Mouse (Mus musculus) hindbrain, embryonic 10.5 days (tissue): ENCODE data around the gene Rccd1. TPM values are rescaled to one million over a fixed set of nuclear protein-coding genes. Genes with fewer than 3 reads are reported as not detected.

Source experiments
- DNase-seq: peaks from one replicate; pipeline ENCODE4 v3.0.0-alpha.2; 2017; ENCODE audit warnings: low spot score
- H3K27ac ChIP-seq: fragments of 300-500 bp; sonication (generic); 2 replicates; pipeline ENCODE4 v1.5.1; 2016; ENCODE audit warnings: mild to moderate bottlenecking, moderate library complexity
- H3K27me3 ChIP-seq: fragments of 300-500 bp; sonication (generic); 2 replicates; pipeline ENCODE4 v1.6.1; 2016; ENCODE audit warnings: mild to moderate bottlenecking; ENCODE audit not compliant: poor library complexity, insufficient read depth, severe bottlenecking
- H3K36me3 ChIP-seq: fragments of 300-500 bp; sonication (generic); 2 replicates; pipeline ENCODE4 v1.6.1; 2016; ENCODE audit warnings: mild to moderate bottlenecking, moderate library complexity
- H3K4me1 ChIP-seq: fragments of 300-500 bp; sonication (generic); replicated peaks from 2 replicates; pipeline ENCODE4 v1.6.1; 2016; ENCODE audit warnings: mild to moderate bottlenecking
- H3K4me3 ChIP-seq: fragments of 300-500 bp; sonication (generic); 2 replicates; pipeline ENCODE4 v1.5.1; 2016; ENCODE audit warnings: mild to moderate bottlenecking, moderate library complexity
- H3K9me3 ChIP-seq: fragments of 300-500 bp; sonication (generic); 2 replicates; pipeline ENCODE4 v1.6.1; 2016; ENCODE audit warnings: mild to moderate bottlenecking, moderate library complexity
- WGBS: fragments of 180-500 bp; shearing (Covaris S2); methylation state at CpG from one replicate; pipeline ENCODE4 v1.1.7; 2016; 5-methylcytosine and 5-hydroxymethylcytosine counted together
- polyA plus RNA-seq: library from polyadenylated mRNA; unstranded; fragments of >200 nt; fragmentation: Nextera tagmentation; extraction: Ambion mirVana; gene quantifications from 2 replicates; pipeline ENCODE4 v1.2.1, GENCODE M21; 2016

Gene Rccd1
- polyA plus RNA-seq, 1 experiment from 2014 or later = 12.2 TPM

DNA sequence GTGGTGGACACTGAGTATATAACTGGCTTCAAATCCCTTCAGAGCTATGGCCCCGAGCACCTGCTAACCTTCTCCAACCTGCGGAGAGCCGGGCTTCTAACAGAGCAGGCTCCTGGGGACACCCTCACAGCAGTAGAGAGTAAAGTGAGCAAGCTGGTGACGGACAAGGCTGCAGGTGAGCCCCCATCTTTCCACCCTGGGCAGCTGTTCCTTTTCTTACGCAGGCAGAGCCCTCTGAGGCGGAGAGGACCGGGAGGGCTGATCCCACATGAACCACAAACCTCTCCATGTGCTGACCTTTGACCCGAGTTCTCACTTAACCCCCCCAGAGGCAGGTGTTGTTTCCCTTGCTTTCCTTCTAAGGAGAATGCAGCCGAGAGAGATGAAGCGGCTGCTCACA, 36.5 kb downstream of the Rccd1 start:
- peaks cover 87% of the 10 kb centered on the region for H3K36me3 ChIP-seq
- no peak for DNase-seq
- no peaks in the 10 kb centered on the region for H3K27me3 ChIP-seq
- no peaks in the 10 kb centered on the region for H3K9me3 ChIP-seq
- H3K4me3 ChIP-seq = no peak overlapping the region
- H3K27ac ChIP-seq = no peak overlapping the region
- 87% methylated on average over 10 of the region's 10 CpGs for WGBS
- no peaks in the 10 kb centered on the region for H3K4me1 ChIP-seq

DNA sequence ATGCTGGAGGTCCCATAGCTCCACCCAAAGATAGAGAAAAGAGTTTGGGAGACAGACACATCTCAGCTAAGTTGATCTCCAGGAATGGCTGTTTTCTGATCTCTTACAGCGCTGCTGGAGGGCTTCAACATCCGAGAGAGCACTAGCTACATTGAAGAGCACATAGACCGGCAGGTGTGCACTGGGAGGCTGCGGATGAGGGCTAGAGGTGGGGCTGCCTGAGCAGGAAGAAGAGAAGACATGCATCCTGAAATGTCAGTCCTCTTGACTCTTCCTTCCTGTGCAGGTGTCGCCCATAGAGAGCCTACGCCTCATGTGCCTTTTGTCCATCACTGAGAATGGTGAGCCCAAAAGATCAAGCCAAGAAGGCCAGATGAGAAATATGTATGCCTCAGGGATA, 38.5 kb downstream of the Rccd1 start:
- no peak for DNase-seq

DNA sequence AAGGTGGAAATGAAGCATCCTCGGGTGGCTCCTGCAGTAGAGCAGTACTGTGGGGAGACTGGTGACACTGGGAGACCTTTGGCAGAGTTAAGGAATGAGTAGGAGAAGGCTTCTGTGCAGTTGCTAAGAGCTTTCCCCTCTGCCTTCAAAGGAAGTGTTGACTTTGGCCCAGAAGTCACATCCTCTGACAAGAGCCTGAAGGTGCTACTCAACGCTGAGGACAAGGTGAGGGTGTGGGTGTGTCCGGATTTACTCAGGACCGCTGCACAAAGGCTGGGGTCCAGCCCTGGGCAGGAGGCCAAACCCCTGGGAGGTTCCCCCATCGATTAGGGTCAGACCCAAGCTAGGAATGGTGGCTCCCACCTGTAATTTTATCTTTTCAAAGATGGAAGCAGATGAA, 39.9 kb downstream of the Rccd1 start:
- Histone ChIP-seq H3K27me3 (no peaks in the 10 kb centered on the region), H3K36me3 (peaks cover 88% of the 10 kb centered on the region), H3K27ac (no peak overlapping the region), H3K9me3 (no peaks in the 10 kb centered on the region), H3K4me3 (no peak overlapping the region), H3K4me1 (no peaks in the 10 kb centered on the region)
- no peak for DNase-seq
- 91% methylated on average over 5 of the region's 5 CpGs for WGBS

More for the DNA sequence above, 38.5 kb downstream of the Rccd1 start:
- H3K27me3 ChIP-seq = no peaks in the 10 kb centered on the region
- H3K27ac ChIP-seq = no peak overlapping the region
- no peak overlapping the region for H3K4me3 ChIP-seq
- peaks cover 88% of the 10 kb centered on the region for H3K36me3 ChIP-seq
- H3K4me1 ChIP-seq = no peaks in the 10 kb centered on the region
- H3K9me3 ChIP-seq = no peaks in the 10 kb centered on the region
- WGBS = 94% methylated on average over 6 of the region's 6 CpGs

DNA sequence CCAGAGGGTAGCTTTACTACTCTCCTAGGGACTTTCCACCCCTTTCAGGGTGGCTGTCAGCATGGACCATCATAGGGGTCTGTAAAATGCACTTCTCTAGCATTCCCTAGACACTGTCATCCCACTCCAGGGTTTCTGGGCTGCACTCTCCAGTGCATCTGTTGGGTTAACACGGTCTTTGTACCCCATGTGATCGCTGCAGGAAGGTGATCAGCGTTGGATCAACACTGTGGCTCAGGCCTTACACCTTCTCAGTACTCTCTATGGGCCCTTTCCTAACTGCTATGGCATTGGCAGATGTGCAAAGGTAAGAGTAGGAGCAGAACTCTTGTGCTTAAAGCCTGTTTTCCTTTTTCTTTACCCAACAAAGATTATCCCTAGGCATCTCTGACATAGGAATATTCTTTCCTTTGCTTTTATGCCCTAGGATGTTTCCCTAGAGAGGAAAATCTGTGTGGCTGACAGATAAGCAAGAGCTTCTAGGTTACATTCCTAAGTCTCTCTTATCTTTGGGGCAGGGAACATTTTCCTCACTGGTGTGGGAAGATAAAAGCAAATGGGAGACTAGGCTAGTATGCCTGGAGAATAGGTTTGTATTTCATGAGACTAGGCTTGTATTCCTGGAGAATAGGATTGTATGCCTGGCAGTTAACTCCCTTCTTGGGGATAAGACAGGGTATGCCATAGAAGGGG, 40.9 kb downstream of the Rccd1 start:
- no peaks in the 10 kb centered on the region for H3K4me1 ChIP-seq
- H3K27me3 ChIP-seq = no peaks in the 10 kb centered on the region
- H3K27ac ChIP-seq = no peak overlapping the region
- no peaks in the 10 kb centered on the region for H3K9me3 ChIP-seq
- peaks cover 90% of the 10 kb centered on the region for H3K36me3 ChIP-seq
- WGBS = 95% methylated on average over 3 of the region's 3 CpGs
- no peak for DNase-seq
- no peak overlapping the region for H3K4me3 ChIP-seq

DNA sequence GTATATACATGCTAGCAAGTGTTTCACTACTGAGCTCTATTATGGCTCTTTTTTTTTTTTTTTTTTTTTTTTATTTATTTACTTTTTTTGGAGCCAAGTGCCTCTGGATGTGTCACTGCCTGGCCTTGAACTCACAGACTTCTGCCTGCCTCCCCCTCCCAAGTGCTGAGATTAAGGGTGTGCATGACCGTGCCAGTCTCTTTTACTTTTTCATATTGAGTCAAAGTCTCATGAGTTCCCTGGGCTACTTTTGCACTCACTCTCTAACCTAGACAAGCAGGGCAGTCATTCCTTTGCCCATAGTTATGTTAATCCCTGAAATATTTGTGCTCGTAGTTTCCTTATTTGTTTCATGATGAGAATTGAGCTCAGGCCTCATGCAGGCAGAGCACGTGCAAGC, 42.6 kb downstream of the Rccd1 start:
- WGBS = 91% methylated on average over 3 of the region's 3 CpGs
- H3K9me3 ChIP-seq = no peaks in the 10 kb centered on the region
- DNase-seq = no peak
- no peak overlapping the region for H3K4me3 ChIP-seq
- no peak overlapping the region for H3K27ac ChIP-seq
- peaks cover 90% of the 10 kb centered on the region for H3K36me3 ChIP-seq
- H3K4me1 ChIP-seq = no peaks in the 10 kb centered on the region
- no peaks in the 10 kb centered on the region for H3K27me3 ChIP-seq

DNA sequence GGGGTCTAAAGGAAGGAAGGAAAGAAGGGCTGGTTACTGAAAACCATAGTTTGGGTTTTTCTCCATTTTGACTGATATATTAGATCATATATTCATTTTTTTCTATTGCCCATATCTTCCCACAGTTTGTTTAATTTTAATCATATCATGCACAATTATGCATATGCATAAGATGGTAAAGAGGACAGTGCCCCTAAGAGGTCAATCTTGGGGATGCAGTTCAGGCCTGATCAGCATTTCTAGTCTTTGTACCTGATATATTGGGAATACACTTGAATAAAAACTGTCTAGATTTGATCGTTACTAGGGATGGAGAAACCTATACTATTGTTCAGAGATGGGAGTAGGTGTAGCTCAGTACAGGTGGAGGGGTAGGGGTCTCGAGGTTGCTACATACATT, 43.3 kb downstream of the Rccd1 start:
- Histone ChIP-seq H3K36me3 (peaks cover 90% of the 10 kb centered on the region), H3K9me3 (no peaks in the 10 kb centered on the region), H3K27me3 (no peaks in the 10 kb centered on the region), H3K4me1 (no peaks in the 10 kb centered on the region), H3K4me3 (no peak overlapping the region), H3K27ac (no peak overlapping the region)
- DNase-seq = no peak
- WGBS = 87% methylated on average over 2 of the region's 2 CpGs

DNA sequence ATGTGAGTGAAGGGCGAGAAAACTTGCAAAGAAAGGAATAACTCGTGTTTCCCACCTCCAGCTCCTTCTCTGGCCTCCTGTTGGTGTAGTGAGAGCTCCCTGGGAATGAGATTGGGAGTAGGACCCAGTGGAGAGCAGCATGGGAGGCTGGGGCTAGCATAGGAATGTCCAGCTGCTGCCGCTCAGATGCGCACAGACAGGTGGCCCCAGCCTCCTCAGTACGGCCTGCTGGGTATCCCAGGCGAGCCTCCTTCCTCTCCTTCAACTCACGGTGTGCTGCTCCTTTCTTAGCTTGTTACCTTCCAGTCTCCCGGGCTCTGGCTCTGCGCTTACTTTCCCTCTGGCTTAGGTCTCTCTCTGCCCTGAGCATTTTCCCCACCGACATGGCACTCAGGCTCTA, 44.2 kb downstream of the Rccd1 start:
- 85% methylated on average over 10 of the region's 10 CpGs for WGBS
- no peak for DNase-seq
- H3K4me1 ChIP-seq = no peaks in the 10 kb centered on the region
- no peaks in the 10 kb centered on the region for H3K27me3 ChIP-seq
- peaks cover 3% of the 10 kb centered on the region for H3K9me3 ChIP-seq
- peaks cover 89% of the 10 kb centered on the region for H3K36me3 ChIP-seq
- H3K4me3 ChIP-seq = no peak overlapping the region
- no peak overlapping the region for H3K27ac ChIP-seq

DNA sequence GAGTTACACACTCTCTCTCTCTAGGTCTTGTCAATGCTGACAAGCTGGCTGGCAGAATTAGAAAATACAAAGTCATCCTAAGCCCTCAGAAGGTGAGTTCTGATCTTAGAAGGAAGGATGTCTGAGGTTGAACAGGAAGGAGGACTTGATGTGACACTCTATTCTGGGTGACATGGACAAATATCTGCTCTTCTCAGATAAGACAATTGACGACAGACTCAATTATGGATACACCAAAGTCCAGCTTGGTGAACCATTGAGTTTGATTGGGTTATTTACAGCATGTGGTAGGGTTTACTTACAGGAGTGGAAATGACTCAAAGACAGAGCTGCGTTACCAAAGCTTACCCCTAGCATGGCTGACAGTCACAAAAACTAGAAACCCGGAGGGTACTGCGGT, 47.9 kb downstream of the Rccd1 start:
- DNase-seq = no peak
- Histone ChIP-seq H3K4me1 (no peaks in the 10 kb centered on the region), H3K27me3 (no peaks in the 10 kb centered on the region), H3K36me3 (peaks cover 89% of the 10 kb centered on the region), H3K9me3 (peaks cover 21% of the 10 kb centered on the region), H3K4me3 (no peak overlapping the region), H3K27ac (no peak overlapping the region)
- 94% methylated on average over 4 of the region's 4 CpGs for WGBS

DNA sequence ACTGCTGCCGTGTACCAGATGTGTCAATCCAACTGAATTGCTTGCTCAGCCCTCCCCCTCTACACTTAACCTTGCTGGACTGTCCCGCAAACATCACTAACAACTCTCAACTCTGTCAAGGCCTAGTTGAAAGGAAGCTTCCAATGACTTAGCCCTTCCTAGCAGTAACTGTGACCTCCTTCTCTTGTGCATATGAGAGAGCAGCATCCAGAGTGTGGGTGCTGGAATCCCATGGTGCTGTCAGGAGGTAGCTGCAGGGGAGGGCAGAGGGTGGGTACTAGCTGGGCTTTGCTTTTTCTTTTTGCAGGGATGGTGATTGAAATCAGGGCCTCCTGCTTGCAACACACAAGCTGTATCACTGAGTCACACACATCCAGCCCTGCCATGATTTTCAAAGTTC, 50.8 kb downstream of the Rccd1 start:
- Histone ChIP-seq H3K9me3 (peaks cover 21% of the 10 kb centered on the region), H3K4me3 (no peak overlapping the region), H3K36me3 (peaks cover 66% of the 10 kb centered on the region), H3K27me3 (no peaks in the 10 kb centered on the region), H3K4me1 (peaks cover 19% of the 10 kb centered on the region), H3K27ac (no peak overlapping the region)
- WGBS = 88% methylated on average over 2 of the region's 2 CpGs
- no peak for DNase-seq

DNA sequence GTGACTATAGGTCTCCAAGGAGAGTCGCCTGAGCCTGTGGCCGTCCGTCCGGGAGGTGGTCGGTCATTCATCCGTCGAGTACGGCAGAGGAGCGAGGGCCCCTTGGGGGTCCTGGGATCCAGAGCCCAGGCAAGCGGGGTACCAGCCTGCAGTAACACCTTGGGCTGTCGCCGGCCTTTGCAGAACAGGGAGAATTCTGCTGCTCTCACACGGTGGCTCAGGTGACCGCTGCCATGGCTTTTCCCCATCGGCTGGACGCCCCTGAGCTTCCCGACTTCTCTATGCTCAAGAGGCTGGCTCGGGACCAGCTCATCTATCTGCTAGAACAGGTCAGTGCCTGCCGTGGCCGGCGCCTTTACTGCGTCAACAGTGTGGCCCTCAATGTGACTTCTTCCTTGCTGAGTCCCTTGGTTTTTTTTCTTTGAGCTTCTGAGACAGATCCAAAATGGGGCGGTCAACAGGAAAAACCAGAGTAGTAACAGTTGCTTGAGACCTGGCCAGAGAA, 54.5 kb downstream of the Rccd1 start:
- Histone ChIP-seq H3K4me1 (peaks cover 21% of the 10 kb centered on the region), H3K27ac (peak overlapping the region; percentile 86), H3K27me3 (no peaks in the 10 kb centered on the region), H3K4me3 (peak overlapping the region; percentile 87), H3K9me3 (peaks cover 15% of the 10 kb centered on the region), H3K36me3 (peaks cover 55% of the 10 kb centered on the region)
- 1% methylated on average over 23 of the region's 23 CpGs for WGBS
- no peak for DNase-seq

DNA sequence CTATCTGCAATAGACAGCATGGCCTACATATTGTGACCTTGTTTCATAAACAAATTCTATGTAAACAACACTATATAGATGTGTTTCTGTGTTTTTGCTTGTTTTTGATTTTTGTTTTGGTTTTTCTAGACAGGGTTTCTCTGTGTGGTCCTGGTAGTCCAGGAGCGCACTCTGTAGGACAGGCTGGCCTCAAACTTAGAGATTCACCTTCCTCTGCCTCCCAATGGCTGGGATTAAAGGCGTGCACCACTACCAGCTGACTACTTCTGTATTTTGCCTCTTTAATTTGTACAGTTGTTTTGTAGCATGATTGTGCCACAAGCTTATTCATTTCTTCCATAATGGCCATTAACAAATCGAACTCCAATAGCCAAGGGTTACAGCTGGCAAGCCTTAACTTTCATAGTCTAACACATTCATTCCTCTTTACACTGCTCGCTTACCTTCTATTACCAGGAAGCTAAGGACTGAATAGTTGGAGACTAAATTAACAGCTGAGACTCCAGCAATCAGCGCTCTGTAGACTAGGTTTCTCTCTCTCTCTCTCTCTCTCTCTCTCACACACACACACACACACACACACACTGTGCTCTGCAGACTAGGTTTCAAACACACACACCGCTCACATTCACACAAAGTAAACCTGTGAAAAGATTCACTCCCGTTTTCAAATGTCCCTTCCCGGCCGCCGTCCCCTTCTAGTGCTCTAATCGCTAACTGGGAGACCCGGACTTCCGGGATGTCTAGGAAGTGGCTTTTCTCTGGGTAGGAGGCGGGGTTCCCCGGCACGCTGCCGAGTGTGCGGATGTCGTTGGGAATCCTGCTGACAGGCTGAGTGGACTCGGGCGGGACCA, 55.1 kb downstream of the Rccd1 start, which contains the start of gene Vps33b:
TSS of gene Vps33b (plus strand) at position 753 of the 854 bp plus-strand sequence.
- WGBS = 4% methylated on average over 21 of the region's 21 CpGs
- Histone ChIP-seq H3K36me3 (peaks cover 55% of the 10 kb centered on the region), H3K27ac (peak within 1 kb of the TSS; percentile 86), H3K4me1 (peaks cover 21% of the 10 kb centered on the region), H3K9me3 (peaks cover 8% of the 10 kb centered on the region; the same call in 1 of the 2 replicates), H3K4me3 (peak within 1 kb of the TSS; percentile 87), H3K27me3 (no peaks in the 10 kb centered on the region)
- peak; percentile 92 for DNase-seq

DNA sequence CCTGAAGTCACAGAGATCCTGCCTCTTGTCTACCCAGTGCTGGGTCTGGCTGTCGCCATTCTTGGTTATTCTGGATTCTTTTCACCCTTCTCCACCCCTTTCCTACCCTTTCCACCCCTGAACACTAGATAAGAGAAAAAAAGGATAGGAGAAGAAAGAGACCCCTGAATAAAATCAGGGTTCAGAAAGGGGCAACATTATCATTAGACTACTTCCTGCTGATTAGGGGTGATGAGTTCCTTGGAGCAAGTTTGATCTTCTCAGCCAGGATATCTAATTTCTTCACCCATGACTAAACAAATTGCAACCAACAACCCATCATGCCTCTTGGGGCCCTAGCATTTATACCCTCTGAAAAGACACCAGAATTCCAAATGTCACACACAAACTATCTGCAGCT, 56.5 kb downstream of the Rccd1 start:
- WGBS = 76% methylated on average over 1 of the region's 1 CpGs
- Histone ChIP-seq H3K27ac (no peak overlapping the region), H3K9me3 (no peaks in the 10 kb centered on the region), H3K4me3 (no peak overlapping the region), H3K4me1 (peaks cover 21% of the 10 kb centered on the region), H3K36me3 (peaks cover 53% of the 10 kb centered on the region), H3K27me3 (no peaks in the 10 kb centered on the region)
- no peak for DNase-seq

DNA sequence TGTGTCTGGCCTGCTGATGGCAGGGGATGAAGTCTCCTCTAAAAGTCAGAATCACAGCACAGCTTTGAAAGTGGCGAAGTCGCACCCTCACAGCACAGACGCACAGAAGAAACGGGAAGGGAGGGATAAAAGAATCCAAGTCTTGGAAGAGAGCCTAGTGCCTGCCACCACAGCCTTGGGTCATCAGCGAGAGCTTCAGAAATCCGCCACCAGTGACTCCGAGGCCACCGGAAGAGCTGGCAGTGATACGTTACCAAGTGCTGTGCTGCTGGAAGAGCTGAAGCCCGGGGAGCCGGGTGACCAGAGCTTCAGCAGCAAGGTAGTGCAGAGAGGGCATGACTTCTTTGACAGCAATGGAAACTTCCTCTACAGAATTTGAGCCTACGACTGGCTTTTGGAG, 59.6 kb downstream of the Rccd1 start:
- Histone ChIP-seq H3K4me1 (peaks cover 27% of the 10 kb centered on the region), H3K36me3 (peaks cover 42% of the 10 kb centered on the region), H3K27ac (no peak overlapping the region), H3K4me3 (no peak overlapping the region), H3K9me3 (no peaks in the 10 kb centered on the region), H3K27me3 (peaks cover 5% of the 10 kb centered on the region)
- WGBS = 96% methylated on average over 12 of the region's 12 CpGs
- DNase-seq = no peak
